Mouse (Mus musculus) lung, postnatal 25 days (tissue): Measurements from ENCODE around the gene Lix1l.
A peak's percentile ranks its signal among the peaks of the same experiment; 100 is the strongest.
"Not testable (repeated sequence)": the region's sequence is repeated elsewhere in the genome, so short reads cannot be mapped to it uniquely, and the experiment has no call there.

Experiments
- DNase-seq: peaks from one replicate; pipeline ENCODE4 v3.0.0; 2022; ENCODE audit warnings: low spot score

The Lix1l gene

GRCm38 (mm10) chr3:96590657-96591056 lies 10.3 kb upstream of the Lix1l start:
- DNase-seq = no peak

GRCm38 (mm10) chr3:96593374-96593773 lies 7.6 kb upstream of the Lix1l start:
- DNase-seq = peak; percentile 65

GRCm38 (mm10) chr3:96593790-96594560 lies 7.0 kb upstream of the Lix1l start, which contains the start of gene Polr3gl:
TSS of gene Polr3gl (minus strand) at chr3:96594181.
- DNase-seq = peak; percentile 96

GRCm38 (mm10) chr3:96594851-96595250 lies 6.1 kb upstream of the Lix1l start:
- DNase-seq = no peak

- DNase-seq = no peak
Measured at GRCm38 (mm10) chr3:96595661-96596060, 5.3 kb upstream of the Lix1l start.

GRCm38 (mm10) chr3:96596228-96596707 lies 4.7 kb upstream of the Lix1l start, which contains the start of gene Ankrd34a:
TSS of gene Ankrd34a (plus strand) at chr3:96596636.
- no peak for DNase-seq

- DNase-seq = no peak
Measured at GRCm38 (mm10) chr3:96596855-96597254, 4.1 kb upstream of the Lix1l start.

GRCm38 (mm10) chr3:96597435-96597891 lies 3.5 kb upstream of the Lix1l start:
- no peak for DNase-seq

GRCm38 (mm10) chr3:96598156-96599068 lies 2.5 kb upstream of the Lix1l start:
- peak; percentile 62 for DNase-seq

GRCm38 (mm10) chr3:96599069-96599393 lies 1.9 kb upstream of the Lix1l start:
- no peak for DNase-seq

- DNase-seq = no peak
Measured at GRCm38 (mm10) chr3:96599411-96599810, 1.5 kb upstream of the Lix1l start.

GRCm38 (mm10) chr3:96601251-96601787 lies 370 bp downstream of the Lix1l start:
- peak; percentile 68 for DNase-seq

GRCm38 (mm10) chr3:96601941-96602703 lies 1.2 kb downstream of the Lix1l start:
- no peak for DNase-seq

- no peak for DNase-seq
Measured at GRCm38 (mm10) chr3:96602704-96603084, 1.7 kb downstream of the Lix1l start.

- DNase-seq = no peak
Measured at GRCm38 (mm10) chr3:96603311-96603710, 2.4 kb downstream of the Lix1l start.

- not testable (repeated sequence) for DNase-seq
Measured at GRCm38 (mm10) chr3:96606007-96606406, 5.1 kb downstream of the Lix1l start.

- DNase-seq = no peak
Measured at GRCm38 (mm10) chr3:96606618-96607017, 5.7 kb downstream of the Lix1l start.

GRCm38 (mm10) chr3:96617941-96618340 lies 17.0 kb downstream of the Lix1l start:
- DNase-seq = no peak

GRCm38 (mm10) chr3:96623201-96623600 lies 22.3 kb downstream of the Lix1l start:
- DNase-seq = no peak

GRCm38 (mm10) chr3:96629729-96630600 lies 29.0 kb downstream of the Lix1l start, which contains the start of gene Rbm8a:
TSS of gene Rbm8a (plus strand) at chr3:96629933.
- peak; percentile 97 for DNase-seq

GRCm38 (mm10) chr3:96632058-96632457 lies 31.1 kb downstream of the Lix1l start:
- no peak for DNase-seq
